Mouse (Mus musculus) left cerebral cortex, adult 11 months (tissue): ENCODE results near the gene Baiap2l1.

Source experiments
- DNase-seq: peaks from one replicate; pipeline ENCODE4 v3.0.0; 2022; ENCODE audit warnings: low spot score

Baiap2l1 gene

GRCm38 (mm10) chr5:144284599-144284998 is 73.3 kb downstream of the Baiap2l1 start:
- DNase-seq = no peak

- no peak for DNase-seq
Measured at GRCm38 (mm10) chr5:144283551-144284031, 74.3 kb downstream of the Baiap2l1 start.

- no peak for DNase-seq
Measured at GRCm38 (mm10) chr5:144282470-144283260, 75.2 kb downstream of the Baiap2l1 start.

GRCm38 (mm10) chr5:144279926-144280325 is 78.0 kb downstream of the Baiap2l1 start:
- DNase-seq = no peak

GRCm38 (mm10) chr5:144279081-144279541 is 78.8 kb downstream of the Baiap2l1 start:
- DNase-seq = no peak

- no peak for DNase-seq
Measured at GRCm38 (mm10) chr5:144278374-144278960, 79.4 kb downstream of the Baiap2l1 start.

- no peak for DNase-seq
Measured at GRCm38 (mm10) chr5:144276898-144277630, 80.8 kb downstream of the Baiap2l1 start.

GRCm38 (mm10) chr5:144274904-144275303 is 83.0 kb downstream of the Baiap2l1 start:
- DNase-seq = no peak

- no peak for DNase-seq
Measured at GRCm38 (mm10) chr5:144271772-144272171, 86.1 kb downstream of the Baiap2l1 start.

GRCm38 (mm10) chr5:144271118-144271517 is 86.8 kb downstream of the Baiap2l1 start:
- DNase-seq = no peak

- no peak for DNase-seq
Measured at GRCm38 (mm10) chr5:144270420-144270819, 87.5 kb downstream of the Baiap2l1 start.

GRCm38 (mm10) chr5:144269926-144270325 is 88.0 kb downstream of the Baiap2l1 start:
- DNase-seq = no peak

- DNase-seq = no peak
Measured at GRCm38 (mm10) chr5:144267535-144268241, 90.2 kb downstream of the Baiap2l1 start.

- DNase-seq = no peak
Measured at GRCm38 (mm10) chr5:144263496-144263895, 94.4 kb downstream of the Baiap2l1 start.

- no peak for DNase-seq
Measured at GRCm38 (mm10) chr5:144263082-144263481, 94.8 kb downstream of the Baiap2l1 start.

GRCm38 (mm10) chr5:144261829-144262228 is 96.1 kb downstream of the Baiap2l1 start:
- no peak for DNase-seq

GRCm38 (mm10) chr5:144261309-144261708 is 96.6 kb downstream of the Baiap2l1 start:
- DNase-seq = no peak

- DNase-seq = no peak
Measured at GRCm38 (mm10) chr5:144260464-144260863, 97.4 kb downstream of the Baiap2l1 start.

GRCm38 (mm10) chr5:144259228-144259627 is 98.7 kb downstream of the Baiap2l1 start:
- DNase-seq = no peak

- no peak for DNase-seq
Measured at GRCm38 (mm10) chr5:144258687-144259086, 99.2 kb downstream of the Baiap2l1 start.

- no peak for DNase-seq
Measured at GRCm38 (mm10) chr5:144258131-144258611, 99.7 kb downstream of the Baiap2l1 start.
